Mouse (Mus musculus) liver, adult 2 months (tissue): ENCODE results near the gene Mapk14.

Source experiments
- CTCF ChIP-seq: fragments of 200-500 bp; IDR thresholded peaks from 2 replicates; pipeline ENCODE4 v1.5.1; 2011; ENCODE audit warnings: low read depth, low read length, control low read depth
- POLR2A ChIP-seq: fragments of 200-500 bp; IDR thresholded peaks from 2 replicates; pipeline ENCODE4 v1.6.1; 2011; ENCODE audit warnings: low read length, control low read depth; ENCODE audit not compliant: insufficient read depth; ENCODE audit errors: extremely low read depth

- TF ChIP-seq POLR2A (no peak), CTCF (no peak)
Observed at GRCm38 (mm10) chr17:28657936-28658335, 33.2 kb upstream of the Mapk14 start.
